Mouse (Mus musculus) T-helper 17 cell (primary cell): ENCODE results near the gene Uba1.

Experiments
- in situ Hi-C, 2 experiments: fragments of 300-600 bp; cut with MboI, MseI; formaldehyde crosslinking; loops; 1 replicate in 1 of 2; 2 replicates in 1 of 2; pipeline ENCODE4 v1.15.1; 2025; ENCODE audit warnings: high pct_unique_total_duplicates in 2 of 2

Gene Uba1

GRCm38 (mm10) chrX:20658026-20658652 lies at the start of gene Uba1:
Gene Uba1 (plus strand): TSS chrX:20658326.
- in situ Hi-C loops, result no loop called here

GRCm38 (mm10) chrX:20608500-20608899 lies 49.6 kb upstream of the Uba1 start:
- in situ Hi-C loops, result no loop called here

GRCm38 (mm10) chrX:20616861-20617175 lies 41.3 kb upstream of the Uba1 start:
- in situ Hi-C loops, result loop anchor here (10.0 kb wide), 2 partner anchors 192 to 1558 kb away; partner anchors contain the start of gene Jade3 (in 1 of the 2)

GRCm38 (mm10) chrX:20617176-20617902 lies 40.8 kb upstream of the Uba1 start, which contains the start of the genes Rbm10 and Ndufb11:
Gene Rbm10 (plus strand): TSS chrX:20617503.
Gene Ndufb11 (minus strand): TSS chrX:20617619.
- in situ Hi-C loops, result loop anchor here (10.0 kb wide), 2 partner anchors 193 to 1557 kb away; partner anchors contain the start of gene Jade3 (in 1 of the 2)

GRCm38 (mm10) chrX:20617903-20618399 lies 40.2 kb upstream of the Uba1 start:
- in situ Hi-C loops, result loop anchor here (10.0 kb wide), 2 partner anchors 193 to 1557 kb away; partner anchors contain the start of gene Jade3 (in 1 of the 2)

- in situ Hi-C loops, result no loop called here
Observed at GRCm38 (mm10) chrX:20638141-20638540, 20.0 kb upstream of the Uba1 start.

GRCm38 (mm10) chrX:20644780-20645179 lies 13.3 kb upstream of the Uba1 start:
- in situ Hi-C loops, result no loop called here

- in situ Hi-C loops, result no loop called here
Observed at GRCm38 (mm10) chrX:20657593-20657992, 533 bp upstream of the Uba1 start.

- in situ Hi-C loops, result no loop called here
Observed at GRCm38 (mm10) chrX:20658891-20659406, 823 bp downstream of the Uba1 start.

GRCm38 (mm10) chrX:20662317-20662715 lies 4.2 kb downstream of the Uba1 start:
- in situ Hi-C loops, result loop anchor here in 1 of 2 experiments (10.0 kb wide), 1 partner anchor 152 kb away; no protein-coding TSS in a partner anchor

GRCm38 (mm10) chrX:20662716-20663443 lies 4.8 kb downstream of the Uba1 start:
- in situ Hi-C loops, result loop anchor here in 1 of 2 experiments (10.0 kb wide), 1 partner anchor 152 kb away; no protein-coding TSS in a partner anchor

- in situ Hi-C loops, result loop anchor here in 1 of 2 experiments (10.0 kb wide), 1 partner anchor 151 kb away; no protein-coding TSS in a partner anchor
Observed at GRCm38 (mm10) chrX:20663444-20663790, 5.3 kb downstream of the Uba1 start.

- in situ Hi-C loops, result loop anchor here in 1 of 2 experiments (10.0 kb wide), 1 partner anchor 267 kb away; the partner anchor contains the start of gene Elk1
Observed at GRCm38 (mm10) chrX:20687519-20688067, 29.5 kb downstream of the Uba1 start, which contains the start of gene Cdk16. Gene Cdk16 (plus strand): TSS chrX:20687954.

- in situ Hi-C loops, result loop anchor here in 1 of 2 experiments (10.0 kb wide), 1 partner anchor 267 kb away; the partner anchor contains the start of gene Elk1
Observed at GRCm38 (mm10) chrX:20688068-20688547, 30.0 kb downstream of the Uba1 start.

GRCm38 (mm10) chrX:20688615-20689014 lies 30.5 kb downstream of the Uba1 start:
- in situ Hi-C loops, result loop anchor here in 1 of 2 experiments (10.0 kb wide), 1 partner anchor 266 kb away; the partner anchor contains the start of gene Elk1

- in situ Hi-C loops, result loop anchor here in 1 of 2 experiments (10.0 kb wide), 1 partner anchor 1993 kb away; no protein-coding TSS in a partner anchor
Observed at GRCm38 (mm10) chrX:20691566-20691965, 33.4 kb downstream of the Uba1 start.

GRCm38 (mm10) chrX:20692616-20693015 lies 34.5 kb downstream of the Uba1 start:
- in situ Hi-C loops, result loop anchor here in 1 of 2 experiments (10.0 kb wide), 1 partner anchor 1992 kb away; no protein-coding TSS in a partner anchor

GRCm38 (mm10) chrX:20695842-20696241 lies 37.7 kb downstream of the Uba1 start:
- in situ Hi-C loops, result loop anchor here in 1 of 2 experiments (10.0 kb wide), 1 partner anchor 1989 kb away; no protein-coding TSS in a partner anchor

GRCm38 (mm10) chrX:20703741-20704290 lies 45.7 kb downstream of the Uba1 start, which contains the start of gene Usp11:
Gene Usp11 (plus strand): TSS chrX:20703906.
- in situ Hi-C loops, result no loop called here
